Mouse (Mus musculus) B cell, adult (primary cell): ENCODE data around the gene Slco4c1. TPM values are rescaled to one million over a fixed set of nuclear protein-coding genes. Genes with fewer than 3 reads are reported as not detected.

Source experiments
- total RNA-seq: library from RNA; stranded (reverse); gene quantifications from 4 replicates; pipeline ENCODE4 v1.2.4, GENCODE M21; 2023; ENCODE audit not compliant: inconsistent age

Slco4c1 gene
- total RNA-seq: not detected in 4 replicates

DNA sequence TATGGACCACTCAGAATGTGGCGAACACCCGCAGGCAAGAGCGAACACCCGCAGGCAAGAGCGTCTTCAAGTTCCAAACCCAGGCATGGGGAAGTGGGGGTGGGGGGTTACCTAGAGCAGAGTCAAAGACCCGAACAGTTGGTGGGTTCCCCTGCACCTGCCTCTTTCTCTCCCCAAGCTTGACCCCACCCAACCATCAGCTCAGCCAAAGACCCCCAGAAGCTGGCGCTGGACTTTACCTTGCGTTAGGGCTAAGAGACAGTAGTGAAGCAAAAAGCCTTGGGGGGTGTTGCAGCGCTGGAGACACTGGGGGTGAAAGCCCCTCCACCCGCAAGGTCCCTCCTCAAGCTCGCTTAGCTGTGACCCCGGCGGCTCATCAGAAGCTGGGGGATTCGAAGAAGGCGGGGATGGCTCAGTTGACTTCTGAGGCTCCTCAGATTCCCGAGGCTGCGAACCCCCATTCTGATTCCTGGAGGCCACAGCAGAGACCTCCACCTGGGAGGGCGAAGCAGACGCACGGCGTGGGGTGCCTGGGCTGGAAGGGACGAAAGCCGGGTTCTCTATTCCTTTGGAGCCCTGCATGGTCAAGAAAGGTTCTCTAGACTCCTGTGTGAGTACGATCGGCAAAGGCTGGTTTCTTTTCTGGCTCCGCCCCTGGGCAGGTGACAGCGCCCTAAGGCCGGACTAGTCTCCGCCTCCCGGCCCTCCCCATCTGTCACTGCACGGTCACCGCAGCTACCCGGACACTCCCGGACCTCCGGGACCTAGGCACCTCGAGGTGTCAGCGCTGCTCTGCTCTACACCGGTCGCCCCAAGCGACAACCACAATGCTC, at the start of gene Slco4c1:
Slco4c1 (minus strand) TSS at position 644 of the 833 bp plus-strand sequence.

